Mouse (Mus musculus) midbrain, embryonic 15.5 days (tissue): Measurements from ENCODE around the gene Cldn2. TPM values are rescaled to one million over a fixed set of nuclear protein-coding genes. Genes with fewer than 3 reads are reported as not detected.

Experiments used
- ATAC-seq: fragments of 200-750 bp; cut with Nextera tagmentation; replicated peaks from 2 replicates; pipeline ENCODE4 v1.8.0; 2017; ENCODE audit warnings: moderate TSS enrichment
- H3K27ac ChIP-seq: fragments of 300-500 bp; sonication (generic); 2 replicates; pipeline ENCODE4 v1.5.1; 2015; ENCODE audit warnings: mild to moderate bottlenecking, inconsistent platforms
- H3K27me3 ChIP-seq: fragments of 300-500 bp; sonication (generic); replicated peaks from 2 replicates; pipeline ENCODE4 v1.6.1; 2015; ENCODE audit warnings: inconsistent platforms
- H3K36me3 ChIP-seq: fragments of 300-500 bp; sonication (generic); replicated peaks from 2 replicates; pipeline ENCODE4 v1.6.1; 2015; ENCODE audit warnings: inconsistent platforms
- H3K4me1 ChIP-seq: fragments of 300-500 bp; sonication (generic); 2 replicates; pipeline ENCODE4 v1.6.1; 2015; ENCODE audit warnings: inconsistent platforms
- H3K4me2 ChIP-seq: fragments of 300-500 bp; sonication (generic); 2 replicates; pipeline ENCODE4 v1.6.1; 2015; ENCODE audit warnings: inconsistent platforms, mild to moderate bottlenecking, moderate library complexity
- H3K4me3 ChIP-seq: fragments of 300-500 bp; sonication (generic); 2 replicates; pipeline ENCODE4 v1.5.1; 2015; ENCODE audit warnings: mild to moderate bottlenecking, inconsistent platforms
- H3K9ac ChIP-seq: fragments of 300-500 bp; sonication (generic); 2 replicates; pipeline ENCODE4 v1.6.1; 2015; ENCODE audit warnings: mild to moderate bottlenecking, inconsistent platforms
- H3K9me3 ChIP-seq: fragments of 300-500 bp; sonication (generic); 2 replicates; pipeline ENCODE4 v1.6.1; 2016; ENCODE audit warnings: inconsistent platforms
- WGBS: fragments of 180-500 bp; shearing (Covaris S2); methylation state at CpG from one replicate; pipeline ENCODE4 v1.1.7; 2015; ENCODE audit warnings: mixed read lengths; 5-methylcytosine and 5-hydroxymethylcytosine counted together
- polyA plus RNA-seq: library from polyadenylated mRNA; unstranded; fragments of >200 nt; fragmentation: Nextera tagmentation; extraction: Ambion mirVana; gene quantifications from 2 replicates; pipeline ENCODE4 v1.2.1, GENCODE M21; 2015

The Cldn2 gene
- polyA plus RNA-seq, 1 experiment from 2014 or later = 0.77 TPM

- no peak for ATAC-seq
- Histone ChIP-seq H3K9me3 (no peaks in the 10 kb centered on the region), H3K4me1 (no peaks in the 10 kb centered on the region), H3K9ac (no peak overlapping the region), H3K27ac (no peak overlapping the region), H3K27me3 (peaks cover 4% of the 10 kb centered on the region), H3K4me3 (no peak overlapping the region), H3K36me3 (no peaks in the 10 kb centered on the region), H3K4me2 (no peak overlapping the region)
- 81% methylated on average over 3 of the region's 3 CpGs for WGBS
Observed at GRCm38 (mm10) chrX:139812636-139813298, 12.1 kb downstream of the Cldn2 start.

GRCm38 (mm10) chrX:139813299-139814002 is 12.8 kb downstream of the Cldn2 start:
- ATAC-seq = no peak
- Histone ChIP-seq H3K4me1 (no peaks in the 10 kb centered on the region), H3K27me3 (peaks cover 4% of the 10 kb centered on the region), H3K9me3 (no peaks in the 10 kb centered on the region), H3K4me2 (no peak overlapping the region), H3K9ac (no peak overlapping the region), H3K27ac (no peak overlapping the region), H3K36me3 (no peaks in the 10 kb centered on the region), H3K4me3 (no peak overlapping the region)
- 69% methylated on average over 9 of the region's 9 CpGs for WGBS

GRCm38 (mm10) chrX:139814018-139814635 is 13.5 kb downstream of the Cldn2 start:
- Histone ChIP-seq H3K4me1 (no peaks in the 10 kb centered on the region), H3K4me3 (no peak overlapping the region), H3K36me3 (no peaks in the 10 kb centered on the region), H3K27ac (no peak overlapping the region), H3K4me2 (no peak overlapping the region), H3K27me3 (peaks cover 4% of the 10 kb centered on the region), H3K9ac (no peak overlapping the region), H3K9me3 (no peaks in the 10 kb centered on the region)
- no peak for ATAC-seq
- WGBS = 86% methylated on average over 8 of the region's 8 CpGs

GRCm38 (mm10) chrX:139815201-139815600 is 14.6 kb downstream of the Cldn2 start:
- H3K4me1 ChIP-seq = no peaks in the 10 kb centered on the region
- no peak overlapping the region for H3K27ac ChIP-seq
- H3K36me3 ChIP-seq = no peaks in the 10 kb centered on the region
- no peak overlapping the region for H3K9ac ChIP-seq
- no peak overlapping the region for H3K4me3 ChIP-seq
- WGBS = 86% methylated on average over 5 of the region's 5 CpGs
- no peak overlapping the region for H3K4me2 ChIP-seq
- H3K9me3 ChIP-seq = no peaks in the 10 kb centered on the region
- ATAC-seq = no peak
- H3K27me3 ChIP-seq = peaks cover 4% of the 10 kb centered on the region

GRCm38 (mm10) chrX:139825402-139825801 is 24.8 kb downstream of the Cldn2 start:
- no peaks in the 10 kb centered on the region for H3K9me3 ChIP-seq
- no peaks in the 10 kb centered on the region for H3K36me3 ChIP-seq
- H3K27ac ChIP-seq = no peak overlapping the region
- H3K4me3 ChIP-seq = no peak overlapping the region
- WGBS = 76% methylated on average over 1 of the region's 1 CpGs
- peaks cover 5% of the 10 kb centered on the region; the same call in 1 of the 2 replicates for H3K27me3 ChIP-seq
- no peak for ATAC-seq
- H3K4me2 ChIP-seq = no peak overlapping the region
- no peaks in the 10 kb centered on the region for H3K4me1 ChIP-seq
- H3K9ac ChIP-seq = no peak overlapping the region

GRCm38 (mm10) chrX:139826926-139827325 is 26.3 kb downstream of the Cldn2 start:
- ATAC-seq = no peak
- peaks cover 5% of the 10 kb centered on the region; the same call in 1 of the 2 replicates for H3K27me3 ChIP-seq
- WGBS = 90% methylated on average over 4 of the region's 4 CpGs
- H3K27ac ChIP-seq = no peak overlapping the region
- H3K36me3 ChIP-seq = no peaks in the 10 kb centered on the region
- no peak overlapping the region for H3K4me3 ChIP-seq
- H3K4me2 ChIP-seq = no peak overlapping the region
- H3K9ac ChIP-seq = no peak overlapping the region
- H3K4me1 ChIP-seq = no peaks in the 10 kb centered on the region
- H3K9me3 ChIP-seq = no peaks in the 10 kb centered on the region

GRCm38 (mm10) chrX:139828363-139829092 is 27.9 kb downstream of the Cldn2 start:
- H3K27me3 ChIP-seq = 0 out of 2 replicates have a peak, but pooled peaks cover 5% of the 10 kb centered on the region
- H3K27ac ChIP-seq = no peak overlapping the region
- ATAC-seq = no peak
- no peak overlapping the region for H3K9ac ChIP-seq
- 90% methylated on average over 6 of the region's 6 CpGs for WGBS
- H3K4me3 ChIP-seq = no peak overlapping the region
- no peak overlapping the region for H3K4me2 ChIP-seq
- H3K36me3 ChIP-seq = no peaks in the 10 kb centered on the region
- no peaks in the 10 kb centered on the region for H3K9me3 ChIP-seq
- H3K4me1 ChIP-seq = no peaks in the 10 kb centered on the region

GRCm38 (mm10) chrX:139832464-139832863 is 31.8 kb downstream of the Cldn2 start:
- Histone ChIP-seq H3K36me3 (no peaks in the 10 kb centered on the region), H3K27ac (no peak overlapping the region), H3K9me3 (no peaks in the 10 kb centered on the region), H3K27me3 (no peaks in the 10 kb centered on the region), H3K4me3 (no peak overlapping the region), H3K4me2 (no peak overlapping the region), H3K9ac (no peak overlapping the region), H3K4me1 (no peaks in the 10 kb centered on the region)
- ATAC-seq = no peak
- 18% methylated on average over 5 of the region's 5 CpGs for WGBS

GRCm38 (mm10) chrX:139839057-139839456 is 38.4 kb downstream of the Cldn2 start:
- no peaks in the 10 kb centered on the region for H3K4me1 ChIP-seq
- H3K9me3 ChIP-seq = no peaks in the 10 kb centered on the region
- no peak overlapping the region for H3K9ac ChIP-seq
- 48% methylated on average over 3 of the region's 3 CpGs for WGBS
- no peaks in the 10 kb centered on the region for H3K27me3 ChIP-seq
- no peak for ATAC-seq
- no peak overlapping the region for H3K4me3 ChIP-seq
- H3K4me2 ChIP-seq = no peak overlapping the region
- no peak overlapping the region for H3K27ac ChIP-seq
- no peaks in the 10 kb centered on the region for H3K36me3 ChIP-seq

GRCm38 (mm10) chrX:139841091-139841490 is 40.5 kb downstream of the Cldn2 start:
- no peak overlapping the region for H3K4me2 ChIP-seq
- no peaks in the 10 kb centered on the region for H3K4me1 ChIP-seq
- no peak overlapping the region for H3K4me3 ChIP-seq

GRCm38 (mm10) chrX:139854795-139855194 is 54.2 kb downstream of the Cldn2 start:
- H3K27me3 ChIP-seq = no peaks in the 10 kb centered on the region
- H3K36me3 ChIP-seq = no peaks in the 10 kb centered on the region
- H3K4me1 ChIP-seq = no peaks in the 10 kb centered on the region
- no peaks in the 10 kb centered on the region for H3K9me3 ChIP-seq
- no peak for ATAC-seq
- WGBS = 87% methylated on average over 4 of the region's 4 CpGs
- no peak overlapping the region for H3K4me3 ChIP-seq
- no peak overlapping the region for H3K4me2 ChIP-seq
- no peak overlapping the region for H3K9ac ChIP-seq
- no peak overlapping the region for H3K27ac ChIP-seq

More at GRCm38 (mm10) chrX:139841091-139841490, 40.5 kb downstream of the Cldn2 start:
- Histone ChIP-seq H3K36me3 (no peaks in the 10 kb centered on the region), H3K27me3 (no peaks in the 10 kb centered on the region), H3K9ac (no peak overlapping the region), H3K9me3 (no peaks in the 10 kb centered on the region), H3K27ac (no peak overlapping the region)
- ATAC-seq = no peak
- WGBS = 69% methylated on average over 6 of the region's 6 CpGs

- no peak overlapping the region for H3K4me2 ChIP-seq
- no peak overlapping the region for H3K9ac ChIP-seq
- WGBS = 85% methylated on average over 5 of the region's 5 CpGs
- H3K9me3 ChIP-seq = no peaks in the 10 kb centered on the region
- H3K4me3 ChIP-seq = no peak overlapping the region
- H3K36me3 ChIP-seq = no peaks in the 10 kb centered on the region
- H3K27ac ChIP-seq = no peak overlapping the region
- no peaks in the 10 kb centered on the region for H3K4me1 ChIP-seq
- H3K27me3 ChIP-seq = no peaks in the 10 kb centered on the region; the same call in 1 of the 2 replicates
- ATAC-seq = no peak
Observed at GRCm38 (mm10) chrX:139859402-139859801, 58.8 kb downstream of the Cldn2 start.
